Comparison of ENCODE assay signal across 15 mouse cellular contexts in the genomic region with DNA sequence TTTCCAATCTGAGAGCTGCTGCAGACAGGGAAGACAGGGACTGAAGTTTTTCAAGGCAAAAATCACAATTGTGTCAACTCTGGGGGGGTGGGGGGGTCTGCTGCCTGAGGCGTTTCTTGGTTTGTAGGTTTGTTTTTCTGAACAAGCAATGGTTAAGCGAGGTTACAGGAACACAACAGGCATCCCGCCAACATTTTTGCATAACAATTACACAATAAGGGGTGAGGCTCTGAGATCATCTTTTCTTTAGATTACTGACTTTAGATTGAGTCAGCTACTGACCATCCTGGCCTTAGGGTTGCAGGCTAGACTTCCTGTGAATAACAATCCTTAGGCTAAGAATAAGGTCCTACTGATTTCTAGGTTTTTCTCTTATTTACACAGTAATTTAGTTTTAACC. TPM values are rescaled to one million over a fixed set of nuclear protein-coding genes. Genes with fewer than 3 reads are reported as not detected.
DNase-seq lines count a peak whose midpoint lies in the region.
"Had no signal": no experiment of that assay in that cellular context is flagged by ENCODE, and none has a peak within 500 bp of the region (broad histone marks: within the 10 kb centered on the region; RNA-seq: fewer than 3 reads in every experiment).

No protein-coding gene starts in this region.

- peak; percentile 22 for DNase-seq in adrenal gland, postnatal 36 days
- DNase-seq in adrenal gland, postnatal 25 days, result no peak
- DNase-seq in 416B (ENCODE audit: low read depth), result peak; percentile 80
- DNase-seq in MN1 (ENCODE audit: low spot score), result peak; percentile 45
- DNase-seq in lung, postnatal 25 days (ENCODE audit: low spot score), result peak; percentile 25
- DNase-seq in cerebellum, adult 11 months, result no peak
- no peak for DNase-seq in kidney, adult 8-10 months
- DNase-seq: cerebellum, postnatal 25 days; kidney, adult 2 months; kidney, postnatal 36 days; left cerebral cortex, postnatal 4 days; right cerebral cortex, postnatal 14 days; thymus, adult 18-20 months had no signal

RNA-seq across cellular contexts. Expression of a gene that starts 16.9 kb away (rescaled TPM):
- total RNA-seq in adrenal gland, postnatal 36 days (2021), result 1 to 10 TPM; 1.2 to 1.8 TPM
- 1.2 and 1.3 TPM in 2 replicates for total RNA-seq in adrenal gland, postnatal 25 days (2021)
- total RNA-seq: megakaryocyte-erythroid progenitor cell, adult 5-6 weeks had no signal

RNA-seq across cellular contexts. Expression of a gene that starts 55.1 kb away (rescaled TPM):
- 10 to 100 TPM; 21.8 to 28.2 TPM for total RNA-seq in adrenal gland, postnatal 36 days (2021)
- 31.0 and 38.9 TPM in 2 replicates for total RNA-seq in adrenal gland, postnatal 25 days (2021)

RNA-seq across cellular contexts. Expression of a gene that starts 55.2 kb away (rescaled TPM):
- total RNA-seq in adrenal gland, postnatal 36 days (2021), result under 1 TPM; 0.16 to 0.53 TPM
- total RNA-seq in adrenal gland, postnatal 25 days (2021), result 0.71 and 1.1 TPM in 2 replicates
- total RNA-seq: heart, postnatal 14 days; megakaryocyte-erythroid progenitor cell, adult 5-6 weeks had no signal

Comparison
In these comparisons a context has a peak if more than half of its experiments do, and no peak if none do; other contexts are left out.
1. DNase-seq: peak in adrenal gland, postnatal 36 days (2 of 2), 416B (single experiment), MN1 (single experiment) and lung, postnatal 25 days (single experiment); none in adrenal gland, postnatal 25 days (single experiment), cerebellum, adult 11 months (single experiment) and kidney, adult 8-10 months (0 of 2).